Mouse (Mus musculus) fat pad, adult 2 months (tissue): ENCODE data around the gene Ccnc.

Experiments
- DNase-seq: peaks from one replicate; pipeline ENCODE4 v3.0.0-alpha.2; 2011; ENCODE audit warnings: low read depth, low spot score; ENCODE audit errors: extremely low read depth

The Ccnc gene

GRCm38 (mm10) chr4:21793631-21794030 lies 66.1 kb downstream of the Ccnc start:
- no peak for DNase-seq

- DNase-seq: no peak
Observed at GRCm38 (mm10) chr4:21801013-21801412, 73.5 kb downstream of the Ccnc start.

GRCm38 (mm10) chr4:21801620-21802019 lies 74.1 kb downstream of the Ccnc start:
- DNase-seq: no peak

- no peak for DNase-seq
Observed at GRCm38 (mm10) chr4:21807204-21807603, 79.7 kb downstream of the Ccnc start.
